Mouse (Mus musculus) olfactory bulb, adult 2 months (tissue): Measurements from ENCODE around the gene 1700008O03Rik. TPM values are rescaled to one million over a fixed set of nuclear protein-coding genes. Genes with fewer than 3 reads are reported as not detected.

Source experiments
- H3K27ac ChIP-seq: fragments of 200-500 bp; 2 replicates; pipeline ENCODE4 v1.5.1; 2012; ENCODE audit warnings: low read depth, low read length; ENCODE audit not compliant: insufficient read depth
- H3K4me1 ChIP-seq: fragments of 200-500 bp; 2 replicates; pipeline ENCODE4 v1.6.1; 2012; ENCODE audit warnings: low read length; ENCODE audit not compliant: control insufficient read depth, insufficient read depth
- H3K4me3 ChIP-seq: fragments of 200-500 bp; 2 replicates; pipeline ENCODE4 v1.5.1; 2012; ENCODE audit warnings: mild to moderate bottlenecking, low read depth, low read length, moderate library complexity; ENCODE audit not compliant: insufficient read depth
- CTCF ChIP-seq: fragments of 200-500 bp; IDR thresholded peaks from 2 replicates; pipeline ENCODE4 v1.5.1; 2012; ENCODE audit warnings: low read depth, mild to moderate bottlenecking, low read length, moderate library complexity; ENCODE audit not compliant: insufficient read depth
- POLR2A ChIP-seq: fragments of 200-500 bp; IDR thresholded peaks from 2 replicates; pipeline ENCODE4 v1.6.1; 2012; ENCODE audit warnings: mild to moderate bottlenecking, low read depth, low read length, moderate library complexity; ENCODE audit not compliant: insufficient read depth
- WGBS: fragments of 180-500 bp; shearing (Covaris S2); methylation state at CpG from one replicate; pipeline ENCODE4 v1.1.7; 2018; 5-methylcytosine and 5-hydroxymethylcytosine counted together
- polyA plus RNA-seq: library from polyadenylated mRNA; stranded (reverse); fragments of >200 nt; gene quantifications from 2 replicates; pipeline ENCODE4 v1.2.4, GENCODE M21; 2012; ENCODE audit warnings: low replicate concordance; ENCODE audit not compliant: missing spikeins, insufficient read depth, insufficient read length

The 1700008O03Rik gene
- polyA plus RNA-seq, 1 experiment: not detected

- H3K27ac ChIP-seq: no peak overlapping the region
- TF ChIP-seq POLR2A: no peak
- no peak for TF ChIP-seq CTCF
- WGBS: 83% methylated on average over 6 of the region's 6 CpGs
- no peaks in the 10 kb centered on the region for H3K4me1 ChIP-seq
- H3K4me3 ChIP-seq: no peak overlapping the region
These were observed 27.7 kb upstream of the 1700008O03Rik start for GRCm38 (mm10) chr7:44413307-44413706.

GRCm38 (mm10) chr7:44411144-44411543 lies 25.5 kb upstream of the 1700008O03Rik start:
- 87% methylated on average over 4 of the region's 4 CpGs for WGBS
- TF ChIP-seq POLR2A (no peak), CTCF (no peak)

GRCm38 (mm10) chr7:44406015-44406355 lies 20.4 kb upstream of the 1700008O03Rik start:
- TF ChIP-seq POLR2A (no peak), CTCF (no peak)
- no peak overlapping the region for H3K4me3 ChIP-seq
- H3K4me1 ChIP-seq: no peaks in the 10 kb centered on the region
- no peak overlapping the region for H3K27ac ChIP-seq
- 0% methylated on average over 5 of the region's 5 CpGs for WGBS

More at GRCm38 (mm10) chr7:44411144-44411543, 25.5 kb upstream of the 1700008O03Rik start:
- Histone ChIP-seq H3K27ac (no peak overlapping the region), H3K4me1 (no peaks in the 10 kb centered on the region), H3K4me3 (no peak overlapping the region)

DNA sequence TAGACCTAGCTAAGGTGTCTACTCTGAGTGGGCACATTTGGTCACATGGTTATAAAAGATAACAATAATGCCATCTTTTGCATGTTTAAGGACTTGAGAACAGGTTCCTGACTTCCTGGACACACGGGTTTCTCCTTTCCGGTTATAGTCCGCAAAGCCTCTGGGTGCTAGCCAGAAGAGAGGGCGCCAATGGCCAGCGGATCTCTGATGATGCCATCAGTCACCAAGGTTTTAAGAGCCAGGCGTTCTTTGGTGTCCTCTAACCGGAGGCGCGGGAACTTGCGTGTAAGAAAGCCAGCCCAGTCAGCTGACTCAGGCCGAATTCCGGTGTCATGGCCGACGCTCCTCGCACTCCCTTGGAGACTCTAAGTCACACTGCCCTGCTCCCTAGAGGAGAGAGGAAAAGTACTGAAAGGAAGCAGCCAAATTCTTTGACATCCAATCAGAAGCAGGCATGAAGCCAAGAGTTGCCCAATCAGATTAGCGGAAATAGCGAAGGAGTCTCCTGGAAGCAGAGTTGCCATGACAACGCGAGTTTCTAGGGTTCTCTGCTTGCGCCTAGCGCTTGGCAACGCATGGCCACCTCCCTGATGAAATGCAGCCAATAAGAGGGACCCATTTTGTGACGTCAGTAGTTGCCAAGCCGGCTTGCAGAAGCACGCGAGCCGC lies 19.9 kb upstream of the 1700008O03Rik start:
- Histone ChIP-seq H3K4me3 (peak overlapping the region; percentile 45), H3K4me1 (no peaks in the 10 kb centered on the region), H3K27ac (peak overlapping the region; percentile 88)
- under 1% methylated on average over 27 of the region's 27 CpGs for WGBS
- TF ChIP-seq POLR2A (peak; percentile 51; the same call in 1 of the 2 replicates), CTCF (no peak)

DNA sequence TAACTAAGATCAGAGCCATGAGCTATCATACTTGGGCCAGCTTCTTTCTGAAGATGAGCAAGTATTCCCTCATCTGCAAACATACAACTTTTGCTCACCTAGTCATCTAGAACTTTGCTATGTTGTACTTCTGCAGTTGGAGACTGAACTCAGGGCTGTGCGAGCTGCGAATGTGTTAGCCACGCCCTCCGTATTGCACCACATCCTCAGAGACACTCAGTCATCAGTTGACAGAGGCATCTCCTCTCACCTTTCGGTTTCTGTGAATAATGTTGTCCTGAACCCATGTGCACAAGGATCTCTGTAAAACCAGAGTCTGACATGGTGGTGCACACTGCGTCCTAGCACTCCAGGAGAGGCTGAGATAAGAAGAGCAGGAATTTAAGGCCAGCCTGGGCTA lies 16.1 kb upstream of the 1700008O03Rik start:
- WGBS: 86% methylated on average over 6 of the region's 6 CpGs
- no peak overlapping the region for H3K4me3 ChIP-seq

GRCm38 (mm10) chr7:44398570-44398969 lies 12.9 kb upstream of the 1700008O03Rik start:
- no peak overlapping the region for H3K4me3 ChIP-seq
- TF ChIP-seq POLR2A (no peak), CTCF (0 out of 2 replicates have a peak, but pooled peaks have one; percentile 18)
- peaks cover 5% of the 10 kb centered on the region; the same call in 1 of the 2 replicates for H3K4me1 ChIP-seq
- H3K27ac ChIP-seq: no peak overlapping the region
- WGBS: 10% methylated on average over 3 of the region's 3 CpGs

More for the DNA sequence above, 16.1 kb upstream of the 1700008O03Rik start:
- no peak overlapping the region for H3K27ac ChIP-seq
- TF ChIP-seq CTCF (no peak), POLR2A (no peak)
- H3K4me1 ChIP-seq: no peaks in the 10 kb centered on the region

DNA sequence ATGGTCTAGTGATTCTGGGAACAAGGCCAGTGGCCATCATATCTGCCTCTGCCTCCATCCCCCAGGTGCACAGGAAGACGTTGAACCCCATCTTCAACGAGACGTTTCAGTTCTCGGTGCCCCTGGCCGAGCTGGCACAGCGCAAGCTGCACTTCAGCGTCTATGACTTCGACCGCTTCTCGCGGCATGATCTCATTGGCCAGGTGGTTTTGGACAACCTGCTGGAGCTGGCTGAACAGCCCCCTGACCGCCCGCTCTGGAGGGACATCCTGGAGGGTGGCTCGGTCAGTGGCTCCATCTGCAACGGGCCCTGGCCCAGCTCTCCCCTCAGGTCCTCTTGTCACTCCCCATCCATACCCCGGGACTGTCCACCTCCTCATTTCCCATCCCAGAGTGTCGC lies 7.7 kb upstream of the 1700008O03Rik start:
- WGBS: 89% methylated on average over 17 of the region's 17 CpGs
- Histone ChIP-seq H3K4me3 (no peak overlapping the region), H3K4me1 (peaks cover 5% of the 10 kb centered on the region; the same call in 1 of the 2 replicates), H3K27ac (no peak overlapping the region)
- no peak for TF ChIP-seq POLR2A
- no peak for TF ChIP-seq CTCF

DNA sequence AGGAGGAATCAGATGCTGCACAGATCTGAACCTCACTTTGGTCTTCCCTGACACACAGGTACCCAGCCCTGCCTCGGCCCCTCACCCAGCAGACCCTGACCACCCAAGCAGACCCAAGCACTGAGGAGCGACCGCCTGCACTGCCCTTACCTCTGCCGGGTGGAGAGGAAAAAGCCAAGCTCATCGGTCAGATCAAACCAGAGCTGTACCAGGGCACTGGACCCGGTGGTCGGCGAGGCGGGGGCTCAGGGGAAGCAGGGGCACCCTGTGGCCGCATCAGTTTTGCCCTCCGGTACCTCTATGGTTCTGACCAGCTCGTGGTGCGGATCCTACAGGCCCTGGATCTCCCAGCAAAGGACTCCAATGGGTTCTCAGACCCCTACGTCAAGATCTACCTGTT lies 6.7 kb upstream of the 1700008O03Rik start:
- peaks cover 5% of the 10 kb centered on the region; the same call in 1 of the 2 replicates for H3K4me1 ChIP-seq
- no peak overlapping the region for H3K4me3 ChIP-seq
- WGBS: 92% methylated on average over 14 of the region's 14 CpGs
- TF ChIP-seq POLR2A (no peak), CTCF (no peak)
- no peak overlapping the region for H3K27ac ChIP-seq

DNA sequence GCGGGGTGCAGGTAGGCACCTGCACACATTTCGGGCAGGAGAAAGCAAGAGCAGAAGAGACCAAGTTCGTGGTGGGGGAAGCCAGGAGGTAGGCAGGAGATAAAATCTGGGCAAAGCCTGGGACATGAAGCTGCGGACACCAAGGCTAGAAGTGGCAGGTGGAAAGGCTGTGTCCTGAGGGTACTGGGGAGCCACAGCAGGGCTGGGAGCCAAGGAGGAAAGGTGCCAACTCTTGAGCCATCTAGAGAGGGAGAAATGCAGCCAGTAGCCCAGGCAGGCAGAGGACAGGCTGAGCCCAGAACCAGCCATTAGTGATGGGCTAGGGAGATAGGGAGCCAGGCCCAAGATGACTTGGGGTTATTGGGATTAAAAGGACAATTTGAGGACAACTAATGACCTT lies 6.2 kb upstream of the 1700008O03Rik start:
- peaks cover 5% of the 10 kb centered on the region; the same call in 1 of the 2 replicates for H3K4me1 ChIP-seq
- no peak overlapping the region for H3K27ac ChIP-seq
- 85% methylated on average over 4 of the region's 4 CpGs for WGBS
- H3K4me3 ChIP-seq: no peak overlapping the region
- TF ChIP-seq CTCF: no peak
- no peak for TF ChIP-seq POLR2A

GRCm38 (mm10) chr7:44384716-44385059 lies 932 bp downstream of the 1700008O03Rik start:
- H3K27ac ChIP-seq: no peak overlapping the region
- H3K4me3 ChIP-seq: peak overlapping the region; percentile 73
- peaks cover 13% of the 10 kb centered on the region for H3K4me1 ChIP-seq
- TF ChIP-seq CTCF (no peak), POLR2A (no peak)
- WGBS: 1% methylated on average over 17 of the region's 17 CpGs
